Mouse (Mus musculus): ENCODE results near the gene Nf1. TPM values are rescaled to one million over a fixed set of nuclear protein-coding genes. Genes with fewer than 3 reads are reported as not detected.

The Nf1 gene
- polyA plus RNA-seq (2012; rRNA removed), result 4.4 and 5.7 TPM in 2 replicates

GRCm38 (mm10) chr11:79339234-79339807, at the start of gene Nf1:
TSS of gene Nf1 (plus strand) at chr11:79339693.
- WGBS, result under 1% methylated on average over 47 of the region's 49 CpGs
- no peak for TF ChIP-seq CTCF (IDR thresholded peaks at IDR 0.05; ENCODE audit: extremely low read depth, insufficient read depth, insufficient read length, insufficient replicate concordance)
- no peak for TF ChIP-seq POLR2A (IDR thresholded peaks at IDR 0.05; ENCODE audit: low read depth, low read length)
- H3K4me3 ChIP-seq (ENCODE audit: extremely low read depth, insufficient read depth, insufficient read length), result peak within 1 kb of the TSS; percentile 95
- no peaks in the 10 kb centered on the region for H3K27me3 ChIP-seq (ENCODE audit: control insufficient read depth, insufficient read depth, low read length)
- H3K4me1 ChIP-seq (ENCODE audit: control insufficient read depth, insufficient read depth, insufficient read length), result peaks cover 2% of the 10 kb centered on the region
- H3K36me3 ChIP-seq (ENCODE audit: control insufficient read depth, insufficient read depth, low read length), result no peaks in the 10 kb centered on the region
- H3K27ac ChIP-seq (ENCODE audit: insufficient read depth, low read length), result peak within 1 kb of the TSS; percentile 74
- peak; percentile 62 to 85 for DNase-seq (ENCODE audit: low read depth in 1 of 2, low spot score in 2 of 2)

GRCm38 (mm10) chr11:79290473-79290872, 49.0 kb upstream of the Nf1 start:
- Histone ChIP-seq H3K27me3 (ENCODE audit: control insufficient read depth, insufficient read depth, low read length) (no peaks in the 10 kb centered on the region), H3K36me3 (ENCODE audit: control insufficient read depth, insufficient read depth, low read length) (no peaks in the 10 kb centered on the region), H3K27ac (ENCODE audit: insufficient read depth, low read length) (no peak overlapping the region), H3K4me1 (ENCODE audit: control insufficient read depth, insufficient read depth, insufficient read length) (peaks cover 15% of the 10 kb centered on the region), H3K4me3 (ENCODE audit: extremely low read depth, insufficient read depth, insufficient read length) (no peak overlapping the region)
- no peak for DNase-seq (ENCODE audit: low read depth in 1 of 2, low spot score in 2 of 2)
- 60% methylated on average over 2 of the region's 2 CpGs for WGBS
- TF ChIP-seq POLR2A (IDR thresholded peaks at IDR 0.05; ENCODE audit: low read depth, low read length) (no peak), CTCF (IDR thresholded peaks at IDR 0.05; ENCODE audit: extremely low read depth, insufficient read depth, insufficient read length, insufficient replicate concordance) (peak; percentile 31; the same call in 1 of the 2 replicates)

GRCm38 (mm10) chr11:79291651-79292050, 47.8 kb upstream of the Nf1 start:
- WGBS, result 64% methylated on average over 5 of the region's 5 CpGs
- no peak for DNase-seq (ENCODE audit: low read depth in 1 of 2, low spot score in 2 of 2)
- H3K27ac ChIP-seq (ENCODE audit: insufficient read depth, low read length), result no peak overlapping the region
- H3K4me1 ChIP-seq (ENCODE audit: control insufficient read depth, insufficient read depth, insufficient read length), result peaks cover 8% of the 10 kb centered on the region
- H3K27me3 ChIP-seq (ENCODE audit: control insufficient read depth, insufficient read depth, low read length), result no peaks in the 10 kb centered on the region
- no peak overlapping the region for H3K4me3 ChIP-seq (ENCODE audit: extremely low read depth, insufficient read depth, insufficient read length)
- no peaks in the 10 kb centered on the region for H3K36me3 ChIP-seq (ENCODE audit: control insufficient read depth, insufficient read depth, low read length)
- no peak for TF ChIP-seq POLR2A (IDR thresholded peaks at IDR 0.05; ENCODE audit: low read depth, low read length)
- TF ChIP-seq CTCF (IDR thresholded peaks at IDR 0.05; ENCODE audit: extremely low read depth, insufficient read depth, insufficient read length, insufficient replicate concordance), result no peak

GRCm38 (mm10) chr11:79292130-79292529, 47.4 kb upstream of the Nf1 start:
- Histone ChIP-seq H3K4me1 (ENCODE audit: control insufficient read depth, insufficient read depth, insufficient read length) (peaks cover 6% of the 10 kb centered on the region), H3K27ac (ENCODE audit: insufficient read depth, low read length) (no peak overlapping the region), H3K4me3 (ENCODE audit: extremely low read depth, insufficient read depth, insufficient read length) (no peak overlapping the region), H3K27me3 (ENCODE audit: control insufficient read depth, insufficient read depth, low read length) (no peaks in the 10 kb centered on the region), H3K36me3 (ENCODE audit: control insufficient read depth, insufficient read depth, low read length) (no peaks in the 10 kb centered on the region)
- WGBS, result 64% methylated on average over 3 of the region's 3 CpGs
- TF ChIP-seq CTCF (IDR thresholded peaks at IDR 0.05; ENCODE audit: extremely low read depth, insufficient read depth, insufficient read length, insufficient replicate concordance) (no peak), POLR2A (IDR thresholded peaks at IDR 0.05; ENCODE audit: low read depth, low read length) (no peak)
- no peak for DNase-seq (ENCODE audit: low read depth in 1 of 2, low spot score in 2 of 2)

GRCm38 (mm10) chr11:79293025-79293424, 46.5 kb upstream of the Nf1 start:
- no peak for TF ChIP-seq POLR2A (IDR thresholded peaks at IDR 0.05; ENCODE audit: low read depth, low read length)
- TF ChIP-seq CTCF (IDR thresholded peaks at IDR 0.05; ENCODE audit: extremely low read depth, insufficient read depth, insufficient read length, insufficient replicate concordance), result no peak
- no peak for DNase-seq (ENCODE audit: low read depth in 1 of 2, low spot score in 2 of 2)
- no peaks in the 10 kb centered on the region; the same call in none of the 2 replicates for H3K4me1 ChIP-seq (ENCODE audit: control insufficient read depth, insufficient read depth, insufficient read length)
- H3K4me3 ChIP-seq (ENCODE audit: extremely low read depth, insufficient read depth, insufficient read length), result no peak overlapping the region
- H3K27ac ChIP-seq (ENCODE audit: insufficient read depth, low read length), result no peak overlapping the region
- H3K27me3 ChIP-seq (ENCODE audit: control insufficient read depth, insufficient read depth, low read length), result no peaks in the 10 kb centered on the region
- H3K36me3 ChIP-seq (ENCODE audit: control insufficient read depth, insufficient read depth, low read length), result no peaks in the 10 kb centered on the region
- 68% methylated on average over 3 of the region's 3 CpGs for WGBS

- Histone ChIP-seq H3K4me3 (ENCODE audit: extremely low read depth, insufficient read depth, insufficient read length) (no peak overlapping the region), H3K27me3 (ENCODE audit: control insufficient read depth, insufficient read depth, low read length) (no peaks in the 10 kb centered on the region), H3K27ac (ENCODE audit: insufficient read depth, low read length) (no peak overlapping the region), H3K36me3 (ENCODE audit: control insufficient read depth, insufficient read depth, low read length) (no peaks in the 10 kb centered on the region), H3K4me1 (ENCODE audit: control insufficient read depth, insufficient read depth, insufficient read length) (no peaks in the 10 kb centered on the region; the same call in none of the 2 replicates)
- WGBS, result 56% methylated on average over 1 of the region's 1 CpGs
- DNase-seq (ENCODE audit: low read depth in 1 of 2, low spot score in 2 of 2), result no peak
- TF ChIP-seq CTCF (IDR thresholded peaks at IDR 0.05; ENCODE audit: extremely low read depth, insufficient read depth, insufficient read length, insufficient replicate concordance), result no peak
- TF ChIP-seq POLR2A (IDR thresholded peaks at IDR 0.05; ENCODE audit: low read depth, low read length), result no peak
Observed at GRCm38 (mm10) chr11:79293971-79294370, 45.5 kb upstream of the Nf1 start.

GRCm38 (mm10) chr11:79296167-79296566, 43.3 kb upstream of the Nf1 start:
- Histone ChIP-seq H3K4me1 (ENCODE audit: control insufficient read depth, insufficient read depth, insufficient read length) (no peaks in the 10 kb centered on the region; the same call in 1 of the 2 replicates), H3K36me3 (ENCODE audit: control insufficient read depth, insufficient read depth, low read length) (no peaks in the 10 kb centered on the region), H3K27ac (ENCODE audit: insufficient read depth, low read length) (no peak overlapping the region), H3K4me3 (ENCODE audit: extremely low read depth, insufficient read depth, insufficient read length) (no peak overlapping the region), H3K27me3 (ENCODE audit: control insufficient read depth, insufficient read depth, low read length) (no peaks in the 10 kb centered on the region)
- TF ChIP-seq POLR2A (IDR thresholded peaks at IDR 0.05; ENCODE audit: low read depth, low read length) (no peak), CTCF (IDR thresholded peaks at IDR 0.05; ENCODE audit: extremely low read depth, insufficient read depth, insufficient read length, insufficient replicate concordance) (peak; percentile 34; the same call in 1 of the 2 replicates)
- WGBS, result 5% methylated on average over 1 of the region's 1 CpGs
- peak; percentile 15 to 22 for DNase-seq (ENCODE audit: low read depth in 1 of 2, low spot score in 2 of 2)
